Mouse (Mus musculus): ENCODE results near the gene Gm9913. TPM values are rescaled to one million over a fixed set of nuclear protein-coding genes. Genes with fewer than 3 reads are reported as not detected.

Gene Gm9913
- polyA plus RNA-seq, 1 experiment from 2014 or later: not detected

Other genes with a start within 250 kb of the Gm9913 start
- 0.04 to 0.19 TPM (median 0.07 TPM) in 3 replicates for gene Fbn1, start 2.9 kb downstream of the Gm9913 start, polyA plus RNA-seq (2018)
- 2.2 to 3.1 TPM (median 2.4 TPM) in 3 replicates for gene Cep152, start 120.0 kb downstream of the Gm9913 start, polyA plus RNA-seq (2018)
- 98.4 to 218 TPM (median 159 TPM) in 3 replicates for gene Eid1, start 168.0 kb downstream of the Gm9913 start, polyA plus RNA-seq (2018)
- gene Shc4, start 219.1 kb downstream of the Gm9913 start, polyA plus RNA-seq (2018): 0.69 to 3.0 TPM (median 0.99 TPM) in 3 replicates

All from macrophage (primary cell).